Mouse (Mus musculus) liver, adult 2 months (tissue): ENCODE data around the gene Psma3.

Experiments
- CTCF ChIP-seq: fragments of 200-500 bp; IDR thresholded peaks from 2 replicates; pipeline ENCODE4 v1.5.1; 2011; ENCODE audit warnings: low read depth, low read length, control low read depth
- POLR2A ChIP-seq: fragments of 200-500 bp; IDR thresholded peaks from 2 replicates; pipeline ENCODE4 v1.6.1; 2011; ENCODE audit warnings: low read length, control low read depth; ENCODE audit not compliant: insufficient read depth; ENCODE audit errors: extremely low read depth

- TF ChIP-seq POLR2A (no peak), CTCF (no peak)
These were observed 30.2 kb upstream of the Psma3 start for GRCm38 (mm10) chr12:70944181-70944580.
